Mouse (Mus musculus): ENCODE data around the gene Plk5. TPM values are rescaled to one million over a fixed set of nuclear protein-coding genes. Genes with fewer than 3 reads are reported as not detected.

Plk5 gene
- total RNA-seq (2014; rRNA removed) (0.60 and 1.4 TPM in 2 replicates), polyA plus RNA-seq (2012; rRNA removed) (3.5 and 6.6 TPM in 2 replicates)

DNA sequence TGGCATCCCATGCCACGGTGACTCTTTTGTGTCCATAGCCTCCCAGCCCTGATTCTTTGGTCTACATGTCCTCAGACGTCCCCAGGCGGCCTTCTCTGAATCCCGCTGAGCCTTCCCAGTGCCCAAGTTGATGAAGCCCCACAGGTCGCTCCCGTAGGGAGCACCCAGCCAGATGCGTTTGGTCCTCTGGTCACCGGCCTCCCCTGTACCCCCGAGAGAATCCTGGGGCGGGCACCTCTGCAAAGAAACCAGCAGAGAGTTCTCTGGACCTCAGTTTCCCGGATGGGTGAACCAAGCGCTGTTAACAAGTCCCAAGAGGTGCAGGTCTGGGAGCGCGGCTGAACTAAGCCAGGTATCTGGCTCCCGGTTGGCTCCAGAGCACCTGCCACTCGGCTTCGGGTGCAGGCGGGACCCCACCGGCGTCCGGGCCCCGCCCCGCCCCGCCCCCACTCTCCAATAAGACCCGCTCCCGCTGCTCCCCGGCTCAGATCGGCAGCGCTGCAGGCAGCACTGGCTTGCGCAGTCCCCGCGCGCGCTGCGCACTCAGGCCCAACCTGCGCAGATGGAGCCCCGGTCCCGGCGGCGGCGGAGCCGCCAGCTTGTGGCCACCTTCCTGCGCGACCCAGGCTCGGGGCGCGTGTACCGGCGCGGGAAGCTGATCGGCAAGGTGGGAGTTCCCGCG is at the start of gene Plk5:
Plk5 (plus strand) TSS at position 459 of the 682 bp plus-strand sequence.
- no peak for TF ChIP-seq POLR2A (IDR thresholded peaks at IDR 0.05; ENCODE audit: extremely low read depth, insufficient read depth, low read length)
- TF ChIP-seq CTCF (IDR thresholded peaks at IDR 0.05; ENCODE audit: low read depth, low read length), result no peak
- DNase-seq (ENCODE audit: extremely low read depth, low read depth, low spot score), result no peak
- Histone ChIP-seq H3K4me1 (ENCODE audit: control insufficient read depth, insufficient read depth, low read length) (peaks cover 7% of the 10 kb centered on the region; the same call in 1 of the 2 replicates), H3K27ac (replicated peaks; ENCODE audit: insufficient read depth, low read depth, low read length) (no peak within 1 kb of the TSS), H3K9ac (ENCODE audit: low read depth, low read length) (no peak within 1 kb of the TSS), H3K4me3 (ENCODE audit: insufficient read depth, low read depth, low read length) (no peak within 1 kb of the TSS), H3K79me2 (ENCODE audit: control insufficient read depth, insufficient read depth, low read length) (no peaks in the 10 kb centered on the region), H3K27me3 (ENCODE audit: control insufficient read depth, insufficient read depth, low read length) (peaks cover 10% of the 10 kb centered on the region), H3K36me3 (ENCODE audit: control insufficient read depth, insufficient read depth, low read length) (no peaks in the 10 kb centered on the region)
- 3% methylated on average over 53 of the region's 53 CpGs for WGBS

- WGBS, result 68% methylated on average over 16 of the region's 16 CpGs
- DNase-seq (ENCODE audit: extremely low read depth, low read depth, low spot score), result no peak
- Histone ChIP-seq H3K36me3 (ENCODE audit: control insufficient read depth, insufficient read depth, low read length) (no peaks in the 10 kb centered on the region), H3K27me3 (ENCODE audit: control insufficient read depth, insufficient read depth, low read length) (peaks cover 30% of the 10 kb centered on the region), H3K79me2 (ENCODE audit: control insufficient read depth, insufficient read depth, low read length) (no peaks in the 10 kb centered on the region), H3K27ac (replicated peaks; ENCODE audit: insufficient read depth, low read depth, low read length) (no peak overlapping the region), H3K4me3 (ENCODE audit: insufficient read depth, low read depth, low read length) (no peak overlapping the region), H3K9ac (ENCODE audit: low read depth, low read length) (no peak overlapping the region), H3K4me1 (ENCODE audit: control insufficient read depth, insufficient read depth, low read length) (no peaks in the 10 kb centered on the region)
- no peak for TF ChIP-seq POLR2A (IDR thresholded peaks at IDR 0.05; ENCODE audit: extremely low read depth, insufficient read depth, low read length)
- no peak for TF ChIP-seq CTCF (IDR thresholded peaks at IDR 0.05; ENCODE audit: low read depth, low read length)
Observed at GRCm38 (mm10) chr10:80311560-80311959, 44.7 kb upstream of the Plk5 start.

DNA sequence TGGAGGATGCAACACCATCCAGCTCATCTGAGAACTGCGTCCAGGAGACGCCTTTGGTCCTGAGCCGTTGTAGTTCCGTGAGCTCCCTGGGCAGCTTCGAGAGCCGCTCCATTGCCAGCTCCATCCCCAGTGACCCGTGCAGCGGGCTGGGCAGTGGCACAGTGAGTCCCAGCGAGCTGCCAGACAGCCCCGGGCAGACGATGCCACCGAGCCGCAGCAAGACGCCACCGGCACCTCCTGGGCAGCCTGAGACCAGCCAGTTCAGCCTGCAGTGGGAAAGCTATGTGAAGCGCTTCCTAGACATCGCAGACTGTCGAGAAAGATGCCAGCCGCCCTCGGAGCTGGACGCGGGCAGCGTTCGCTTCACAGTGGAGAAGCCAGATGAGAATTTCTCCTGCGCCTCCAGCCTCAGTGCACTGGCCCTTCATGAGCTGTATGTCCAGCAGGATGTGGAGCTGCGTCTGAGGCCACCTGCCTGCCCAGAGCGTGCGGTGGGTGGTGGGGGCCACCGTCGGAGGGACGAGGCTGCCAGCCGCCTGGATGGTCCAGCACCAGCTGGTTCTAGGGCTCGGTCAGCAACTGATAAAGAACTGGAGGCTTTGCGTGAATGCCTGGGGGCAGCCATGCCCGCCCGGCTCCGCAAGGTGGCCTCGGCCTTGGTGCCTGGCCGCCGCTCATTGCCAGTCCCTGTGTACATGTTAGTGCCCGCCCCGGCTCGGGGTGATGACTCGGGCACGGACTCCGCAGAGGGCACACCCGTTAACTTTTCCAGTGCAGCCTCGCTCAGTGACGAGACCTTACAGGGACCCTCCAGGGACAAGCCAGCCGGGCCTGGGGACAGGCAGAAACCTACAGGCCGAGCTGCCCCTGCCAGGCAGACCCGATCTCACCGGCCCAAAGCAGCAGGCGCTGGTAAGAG is 43.4 kb upstream of the Plk5 start:
- no peak for DNase-seq (ENCODE audit: extremely low read depth, low read depth, low spot score)
- Histone ChIP-seq H3K79me2 (ENCODE audit: control insufficient read depth, insufficient read depth, low read length) (no peaks in the 10 kb centered on the region), H3K36me3 (ENCODE audit: control insufficient read depth, insufficient read depth, low read length) (no peaks in the 10 kb centered on the region), H3K9ac (ENCODE audit: low read depth, low read length) (no peak overlapping the region), H3K27me3 (ENCODE audit: control insufficient read depth, insufficient read depth, low read length) (peaks cover 30% of the 10 kb centered on the region), H3K4me1 (ENCODE audit: control insufficient read depth, insufficient read depth, low read length) (no peaks in the 10 kb centered on the region), H3K27ac (replicated peaks; ENCODE audit: insufficient read depth, low read depth, low read length) (no peak overlapping the region), H3K4me3 (ENCODE audit: insufficient read depth, low read depth, low read length) (no peak overlapping the region)
- WGBS, result 53% methylated on average over 54 of the region's 54 CpGs
- TF ChIP-seq POLR2A (IDR thresholded peaks at IDR 0.05; ENCODE audit: extremely low read depth, insufficient read depth, low read length), result no peak
- TF ChIP-seq CTCF (IDR thresholded peaks at IDR 0.05; ENCODE audit: low read depth, low read length), result no peak

DNA sequence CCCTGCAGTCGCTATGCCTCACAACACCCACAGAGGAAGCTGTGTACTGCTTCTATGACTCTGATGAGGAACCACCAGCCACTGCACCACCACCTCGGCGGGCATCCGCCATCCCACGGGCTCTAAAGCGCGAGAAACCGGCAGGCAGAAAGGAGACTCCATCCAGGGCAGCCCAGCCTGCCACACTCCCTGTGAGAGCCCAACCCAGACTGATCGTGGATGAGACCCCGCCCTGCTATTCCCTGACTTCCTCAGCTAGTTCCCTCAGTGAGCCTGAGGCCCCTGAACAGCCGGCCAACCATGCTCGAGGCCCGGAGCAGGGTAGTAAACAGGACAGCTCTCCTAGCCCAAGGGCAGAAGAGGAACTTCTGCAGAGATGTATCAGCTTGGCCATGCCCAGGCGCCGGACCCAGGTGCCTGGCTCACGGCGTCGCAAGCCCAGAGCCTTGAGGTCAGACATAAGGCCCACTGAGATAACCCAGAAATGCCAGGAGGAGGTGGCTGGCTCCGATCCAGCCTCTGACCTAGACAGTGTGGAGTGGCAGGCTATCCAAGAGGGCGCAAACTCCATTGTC is 42.5 kb upstream of the Plk5 start:
- Histone ChIP-seq H3K9ac (ENCODE audit: low read depth, low read length) (no peak overlapping the region), H3K27me3 (ENCODE audit: control insufficient read depth, insufficient read depth, low read length) (peaks cover 30% of the 10 kb centered on the region), H3K27ac (replicated peaks; ENCODE audit: insufficient read depth, low read depth, low read length) (no peak overlapping the region), H3K4me1 (ENCODE audit: control insufficient read depth, insufficient read depth, low read length) (no peaks in the 10 kb centered on the region), H3K79me2 (ENCODE audit: control insufficient read depth, insufficient read depth, low read length) (no peaks in the 10 kb centered on the region), H3K4me3 (ENCODE audit: insufficient read depth, low read depth, low read length) (no peak overlapping the region), H3K36me3 (ENCODE audit: control insufficient read depth, insufficient read depth, low read length) (no peaks in the 10 kb centered on the region)
- WGBS, result 32% methylated on average over 20 of the region's 20 CpGs
- DNase-seq (ENCODE audit: extremely low read depth, low read depth, low spot score), result no peak
- TF ChIP-seq CTCF (IDR thresholded peaks at IDR 0.05; ENCODE audit: low read depth, low read length) (no peak), POLR2A (IDR thresholded peaks at IDR 0.05; ENCODE audit: extremely low read depth, insufficient read depth, low read length) (no peak)

DNA sequence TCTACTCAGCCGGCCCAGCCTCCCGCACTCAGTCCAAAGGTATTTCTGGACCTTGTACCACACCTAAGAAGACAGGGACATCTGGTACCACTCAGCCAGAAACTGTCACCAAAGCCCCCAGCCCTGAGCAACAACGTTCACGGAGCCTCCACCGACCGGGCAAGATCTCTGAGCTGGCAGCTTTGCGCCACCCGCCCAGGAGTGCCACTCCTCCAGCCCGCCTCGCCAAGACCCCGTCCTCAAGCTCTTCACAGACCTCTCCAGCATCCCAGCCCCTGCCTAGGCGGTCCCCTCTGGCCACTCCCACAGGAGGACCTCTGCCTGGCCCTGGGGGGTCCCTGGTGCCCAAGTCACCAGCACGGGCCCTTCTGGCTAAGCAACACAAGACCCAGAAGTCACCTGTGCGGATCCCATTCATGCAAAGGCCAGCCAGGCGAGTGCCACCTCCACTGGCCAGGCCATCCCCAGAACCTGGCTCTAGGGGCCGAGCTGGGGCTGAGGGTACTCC is 41.7 kb upstream of the Plk5 start:
- H3K4me3 ChIP-seq (ENCODE audit: insufficient read depth, low read depth, low read length), result no peak overlapping the region
- DNase-seq (ENCODE audit: extremely low read depth, low read depth, low spot score), result no peak
- no peaks in the 10 kb centered on the region for H3K79me2 ChIP-seq (ENCODE audit: control insufficient read depth, insufficient read depth, low read length)
- peaks cover 30% of the 10 kb centered on the region for H3K27me3 ChIP-seq (ENCODE audit: control insufficient read depth, insufficient read depth, low read length)
- H3K27ac ChIP-seq (replicated peaks; ENCODE audit: insufficient read depth, low read depth, low read length), result no peak overlapping the region
- H3K9ac ChIP-seq (ENCODE audit: low read depth, low read length), result no peak overlapping the region
- peaks cover 4% of the 10 kb centered on the region for H3K4me1 ChIP-seq (ENCODE audit: control insufficient read depth, insufficient read depth, low read length)
- TF ChIP-seq CTCF (IDR thresholded peaks at IDR 0.05; ENCODE audit: low read depth, low read length) (no peak), POLR2A (IDR thresholded peaks at IDR 0.05; ENCODE audit: extremely low read depth, insufficient read depth, low read length) (no peak)
- H3K36me3 ChIP-seq (ENCODE audit: control insufficient read depth, insufficient read depth, low read length), result no peaks in the 10 kb centered on the region
- 50% methylated on average over 16 of the region's 16 CpGs for WGBS
